Mouse (Mus musculus): ENCODE measurements around the gene Mnt.

- TF ChIP-seq CTCF (IDR thresholded peaks at IDR 0.05; ENCODE audit: low read depth, low read length) (peak; percentile 46), POLR2A (IDR thresholded peaks at IDR 0.05; ENCODE audit: insufficient read depth, low read length) (no peak), EP300 (IDR thresholded peaks at IDR 0.05; ENCODE audit: insufficient read depth, low read depth, low read length) (no peak)
These were observed 15.1 kb downstream of the Mnt start for GRCm38 (mm10) chr11:74845784-74846183.
